Mouse (Mus musculus) adrenal gland, postnatal 36 days (tissue): Measurements from ENCODE around the gene Hdac9. TPM values are rescaled to one million over a fixed set of nuclear protein-coding genes. Genes with fewer than 3 reads are reported as not detected.

ENCODE experiments used
- DNase-seq, 2 experiments: peaks; one replicate each; pipeline ENCODE4 v3.0.0; 2021; ENCODE audit warnings: mixed read lengths in 1 of 2
- long read RNA-seq, 2 experiments: library from polyadenylated mRNA; stranded (forward); transcript quantifications; one replicate each; pipeline ENCODE4 v2.0.0; 2021; ENCODE audit warnings: borderline sequencing depth in 2 of 2
- total RNA-seq, 2 experiments: library from RNA; stranded (reverse); gene quantifications; 2 replicates each; pipeline ENCODE4 v1.2.3; 2021

The Hdac9 gene
- 1 to 10 TPM in 1 of 2 experiments, under 1 TPM in 1; 0.99 to 1.0 TPM for total RNA-seq
- long read RNA-seq, experiment 1, partial matches to known transcripts = 0 of 1 reads
- long read RNA-seq, experiment 1, other reads (novel, unspliced or antisense) = 1 of 1 reads
- long read RNA-seq, experiment 2, full-length matches to known transcripts = 1 of 1 reads
- long read RNA-seq, experiment 2, partial matches to known transcripts = 0 of 1 reads
- long read RNA-seq, experiment 2, other reads (novel, unspliced or antisense) = 0 of 1 reads

DNA sequence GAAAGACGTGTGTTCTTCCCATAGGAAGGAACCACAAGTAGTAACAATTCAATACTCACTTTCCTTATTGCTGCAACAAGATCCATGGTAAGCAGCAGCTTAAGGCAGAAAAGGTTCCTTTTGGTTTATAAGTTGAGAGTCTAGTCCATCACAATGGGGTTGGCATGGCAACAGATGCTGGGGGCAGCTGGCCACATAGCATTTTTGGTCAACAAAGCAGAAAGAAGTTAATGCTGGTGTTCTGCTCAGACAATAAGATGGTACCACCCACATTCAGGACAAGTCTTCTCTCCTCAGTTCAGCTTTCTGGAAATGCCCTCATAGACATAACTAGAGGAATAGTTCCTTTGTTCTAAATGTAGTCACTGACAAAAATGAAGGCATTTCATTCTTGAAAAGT, at the start of gene Hdac9:
Hdac9 (minus strand) TSS at position 101 of the 400 bp plus-strand sequence.
- no peak for DNase-seq

GRCm38 (mm10) chr12:34949066-34949706, 32.3 kb upstream of the Hdac9 start:
- DNase-seq = no peak

DNA sequence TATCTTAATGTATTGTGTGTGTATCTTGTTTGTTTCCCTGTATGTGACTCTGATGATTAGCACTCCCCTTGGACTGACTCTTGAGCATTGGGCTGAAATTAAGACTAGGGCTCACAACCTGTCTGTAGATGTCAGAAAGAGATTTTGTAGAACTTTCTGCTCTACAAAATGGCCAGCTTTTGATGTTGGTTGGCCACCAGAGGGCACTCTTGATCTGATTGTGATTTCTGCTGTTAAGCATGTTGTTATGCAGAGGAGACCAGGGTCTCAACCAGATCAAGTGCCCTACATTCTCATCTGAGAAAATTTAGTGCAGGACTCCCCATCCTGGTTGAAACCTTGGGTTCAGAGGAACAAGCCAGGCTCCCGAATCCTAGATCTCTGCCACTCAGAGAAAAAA, 21.0 kb upstream of the Hdac9 start:
- DNase-seq = peak in 1 of 2 experiments; percentile 7

DNA sequence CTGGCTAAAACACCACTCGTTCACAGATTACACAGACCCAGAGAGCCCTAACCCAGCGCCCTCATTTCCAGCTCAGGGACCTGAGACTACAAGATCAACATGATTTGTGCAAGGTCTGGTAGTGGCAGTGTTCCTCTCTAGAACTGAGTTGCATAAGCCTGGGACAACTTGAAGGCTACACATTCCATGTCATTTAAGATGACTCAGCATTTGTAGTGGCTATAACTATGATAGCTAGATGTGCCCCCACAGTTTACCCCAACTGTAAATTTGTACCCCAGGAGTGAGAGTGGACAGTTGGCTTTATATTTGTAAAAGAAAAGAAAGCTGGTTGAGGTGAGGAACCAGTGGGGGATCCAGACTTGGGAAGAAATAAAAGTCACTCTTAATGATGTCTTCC, 8.9 kb downstream of the Hdac9 start:
- no peak for DNase-seq

DNA sequence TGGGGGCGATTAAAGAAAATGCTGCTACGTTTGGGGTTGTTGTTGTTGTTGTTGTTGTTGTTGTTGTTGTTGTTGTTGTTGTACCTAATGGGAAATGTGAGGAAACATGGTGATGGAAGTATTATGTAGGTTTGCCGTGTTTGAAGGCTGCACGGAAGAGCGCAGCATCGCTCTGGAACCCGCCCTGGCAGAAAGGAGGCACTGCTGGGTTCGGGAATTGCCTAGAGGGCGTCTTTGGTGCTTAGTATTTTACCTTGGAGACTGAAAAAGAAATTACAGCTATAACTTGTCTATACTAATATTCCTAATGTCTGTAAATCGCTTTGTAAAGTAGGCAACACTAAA, 9.4 kb downstream of the Hdac9 start:
- no peak for DNase-seq

- DNase-seq = no peak
Measured at GRCm38 (mm10) chr12:34906704-34907505, 10.0 kb downstream of the Hdac9 start.

DNA sequence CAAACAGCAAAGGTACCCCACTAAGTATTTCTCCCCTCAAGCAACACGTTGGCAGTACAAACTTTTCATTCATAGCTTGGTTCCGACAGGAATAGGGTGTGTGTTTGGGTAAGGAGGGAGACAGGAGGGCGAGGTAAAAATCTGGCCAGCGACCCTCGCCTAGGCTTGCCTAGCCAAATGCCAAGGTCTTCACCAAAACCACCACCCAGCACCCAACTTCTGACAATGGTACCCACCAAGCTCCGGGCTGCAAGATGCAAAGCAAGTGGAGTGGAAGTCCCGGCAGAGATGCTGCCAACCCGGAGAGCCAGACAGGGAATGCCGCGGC, 10.6 kb downstream of the Hdac9 start:
- no peak for DNase-seq

GRCm38 (mm10) chr12:34900241-34900640, 16.7 kb downstream of the Hdac9 start:
- no peak for DNase-seq

GRCm38 (mm10) chr12:34894867-34895266, 22.0 kb downstream of the Hdac9 start:
- DNase-seq = no peak

GRCm38 (mm10) chr12:34888694-34889093, 28.2 kb downstream of the Hdac9 start:
- DNase-seq = no peak

- DNase-seq = no peak
Measured at GRCm38 (mm10) chr12:34874926-34875325, 42.0 kb downstream of the Hdac9 start.

- DNase-seq = no peak
Measured at GRCm38 (mm10) chr12:34871028-34871427, 45.9 kb downstream of the Hdac9 start.

DNA sequence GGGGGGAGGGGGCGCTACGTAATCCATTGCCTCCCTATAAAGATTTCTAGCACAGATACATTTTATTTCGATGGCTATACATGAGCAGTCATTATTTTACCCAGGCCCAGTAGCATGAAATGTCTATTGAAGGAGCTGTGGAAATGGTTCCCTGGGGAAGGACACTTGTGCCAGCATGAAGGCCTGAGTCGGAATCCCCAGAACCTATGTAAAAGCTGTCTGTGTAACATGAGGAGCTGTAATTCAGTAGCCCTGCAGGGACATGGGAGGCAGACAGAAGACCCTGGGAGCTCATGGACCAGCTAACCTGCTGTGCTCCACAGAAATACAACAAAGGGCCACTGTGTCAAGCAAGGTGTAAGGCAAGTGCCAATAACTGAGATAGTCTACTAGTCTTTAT, 75.7 kb downstream of the Hdac9 start:
- DNase-seq = no peak

- no peak for DNase-seq
Measured at GRCm38 (mm10) chr12:34837318-34837717, 79.6 kb downstream of the Hdac9 start.

GRCm38 (mm10) chr12:34836864-34837263, 80.0 kb downstream of the Hdac9 start:
- DNase-seq = no peak

DNA sequence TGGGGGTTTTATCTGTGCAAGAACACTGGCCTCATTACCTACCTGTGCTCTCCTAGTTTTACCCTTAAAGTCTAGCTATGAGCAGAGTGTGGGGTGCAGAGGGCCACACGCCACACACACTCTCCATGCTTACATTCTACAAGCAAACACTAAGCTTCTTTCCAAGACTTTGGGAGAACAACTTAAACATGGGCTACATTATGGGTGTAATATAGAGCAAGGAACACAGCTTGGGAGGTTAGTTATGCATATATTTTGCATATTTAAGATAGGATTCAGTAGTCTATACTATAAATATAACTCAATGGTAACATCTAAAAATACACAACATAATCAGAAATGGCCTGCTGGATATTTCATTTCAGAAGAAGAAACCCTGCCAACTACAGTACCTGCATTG, 80.8 kb downstream of the Hdac9 start:
- DNase-seq = no peak

- no peak for DNase-seq
Measured at GRCm38 (mm10) chr12:34835493-34835892, 81.4 kb downstream of the Hdac9 start.

DNA sequence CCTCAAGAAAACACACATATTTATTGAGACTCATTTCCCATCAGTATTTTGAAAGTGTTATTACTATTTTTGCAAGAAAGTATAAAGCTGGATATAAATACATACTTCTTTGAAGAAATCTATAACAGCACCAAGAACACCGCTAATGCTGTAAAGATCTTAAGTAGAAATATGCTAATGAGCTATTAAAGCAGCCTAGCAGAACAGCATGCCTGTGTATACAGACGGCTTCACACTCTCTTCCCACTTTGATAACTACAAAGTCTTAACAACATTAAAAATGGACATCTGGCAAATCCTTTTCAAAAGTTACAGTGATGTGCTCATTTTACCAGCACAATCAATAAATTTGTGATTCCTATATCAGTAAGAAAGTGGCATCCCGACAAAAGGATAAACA, 88.2 kb downstream of the Hdac9 start:
- no peak for DNase-seq

DNA sequence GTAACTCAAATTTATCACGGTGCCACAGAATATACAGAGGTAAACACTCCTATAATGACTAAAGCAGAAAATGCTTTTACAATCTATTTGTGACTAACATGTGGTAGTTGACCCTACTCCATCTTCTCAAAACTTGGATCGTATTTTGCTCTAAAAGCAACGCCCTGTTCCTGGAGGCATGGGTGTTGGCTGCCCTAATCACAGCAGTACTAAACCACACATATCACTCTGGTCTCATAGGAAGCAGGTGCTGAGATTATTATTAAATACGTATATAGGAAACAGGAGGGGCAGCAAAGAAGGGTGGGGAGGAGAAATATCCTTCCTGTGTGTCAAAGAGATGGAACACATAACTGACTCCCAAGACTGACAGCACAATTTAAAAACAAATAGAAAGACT, 90.0 kb downstream of the Hdac9 start:
- no peak for DNase-seq

GRCm38 (mm10) chr12:34820229-34820628, 96.7 kb downstream of the Hdac9 start:
- no peak for DNase-seq

GRCm38 (mm10) chr12:34811673-34812613, 105.0 kb downstream of the Hdac9 start:
- DNase-seq = no peak

DNA sequence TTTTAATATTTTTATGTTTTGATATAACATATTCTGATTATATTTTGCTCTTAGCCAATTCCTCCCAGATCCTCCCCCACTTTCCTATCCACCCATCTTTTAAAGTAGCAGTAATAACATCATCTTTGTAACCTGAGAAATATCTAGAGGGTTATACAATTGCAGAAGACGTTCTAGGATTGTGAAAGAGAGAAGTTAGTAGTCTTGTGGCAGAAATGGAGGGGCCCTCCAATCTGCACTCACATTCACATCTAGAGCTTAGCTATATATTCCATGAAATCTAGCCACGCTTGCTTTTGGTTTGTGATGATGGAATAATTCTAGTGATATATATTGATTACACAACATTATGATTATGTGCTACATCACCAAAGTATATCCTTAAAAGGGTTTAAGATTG, 106.7 kb downstream of the Hdac9 start:
- DNase-seq = no peak
